Mouse (Mus musculus): ENCODE results near the gene Zbtb34. TPM values are rescaled to one million over a fixed set of nuclear protein-coding genes. Genes with fewer than 3 reads are reported as not detected.

Zbtb34 gene
- polyA plus RNA-seq, 1 experiment = 5.7 TPM

DNA sequence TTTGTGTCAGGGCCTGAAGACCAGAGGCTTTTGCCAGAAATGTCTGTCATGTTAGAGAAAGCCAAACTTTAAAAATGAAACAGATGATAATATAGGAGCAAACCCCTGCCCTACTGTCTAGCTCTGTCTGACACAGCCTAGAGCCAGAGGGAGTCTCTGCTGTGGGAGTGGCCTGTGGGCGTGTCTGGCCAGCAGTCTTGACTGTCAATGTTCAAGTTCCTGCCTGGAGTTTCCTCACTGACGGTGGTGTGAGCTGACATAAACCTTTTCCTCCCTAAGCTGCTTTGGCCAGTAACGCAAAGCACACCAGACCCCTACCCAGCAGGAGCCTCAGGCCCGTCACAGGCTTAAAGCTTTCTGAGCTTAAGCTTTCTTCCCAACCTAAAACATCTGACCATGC lies 21.0 kb upstream of the Zbtb34 start:
- no peak overlapping the region for H3K27ac ChIP-seq (ENCODE audit: control insufficient read depth, insufficient read depth, low read depth, low read length, poor library complexity)
- no peak overlapping the region for H3K4me3 ChIP-seq (replicated peaks; ENCODE audit: control insufficient read depth, low read depth, low read length)
- TF ChIP-seq POLR2A (IDR thresholded peaks at IDR 0.05; ENCODE audit: borderline replicate concordance, control insufficient read depth, low read depth, low read length) = no peak
- no peak for TF ChIP-seq CTCF (IDR thresholded peaks at IDR 0.05; ENCODE audit: control insufficient read depth, insufficient read depth, low read length)
- WGBS = 45% methylated on average over 4 of the region's 4 CpGs
- no peaks in the 10 kb centered on the region; the same call in 1 of the 2 replicates for H3K4me1 ChIP-seq (ENCODE audit: control insufficient read depth, insufficient read depth, low read length)

DNA sequence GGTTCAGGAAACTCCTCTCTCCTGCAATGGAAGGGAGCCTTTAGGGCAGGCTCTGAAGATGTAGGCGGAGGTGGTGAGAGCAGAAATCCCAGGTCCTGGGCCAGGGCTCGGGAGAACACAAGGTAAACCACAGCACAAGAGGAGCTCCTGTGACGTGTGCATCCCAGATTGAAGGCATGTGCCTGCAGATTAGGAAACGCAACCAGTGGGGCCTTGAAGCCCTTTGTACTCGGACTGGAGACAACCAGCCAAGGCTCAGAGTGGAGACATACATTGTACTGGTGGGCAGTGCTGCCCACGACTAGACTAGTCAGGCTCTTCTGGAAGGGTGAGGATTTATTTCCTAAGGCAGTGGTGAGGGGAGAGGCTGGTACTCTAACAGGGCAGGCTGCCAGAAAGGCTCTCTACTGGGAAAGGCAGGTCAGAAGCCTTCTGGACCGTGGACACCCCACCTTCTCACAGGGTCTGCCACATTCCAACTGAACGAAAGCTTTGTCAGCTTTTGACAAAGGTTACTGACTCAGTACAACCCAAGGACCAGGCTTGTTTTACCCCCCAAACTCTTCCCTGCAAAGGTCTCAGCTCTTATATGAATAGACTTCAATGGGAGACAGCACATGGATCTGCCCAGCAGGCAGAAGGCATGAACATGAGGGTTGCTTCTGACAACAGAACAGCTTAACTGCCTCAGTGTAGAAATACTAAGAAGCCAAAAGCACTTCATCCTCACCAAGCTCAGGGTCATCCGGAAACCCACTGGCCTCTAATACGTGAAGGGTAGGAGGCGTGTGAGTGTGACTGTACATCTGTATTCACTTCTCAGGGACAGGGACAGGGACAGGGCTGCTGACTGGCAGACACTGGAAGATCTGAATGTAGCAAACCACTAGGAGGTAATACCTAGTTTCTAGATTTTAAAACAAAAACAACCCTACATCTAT lies 20.2 kb upstream of the Zbtb34 start:
- no peak overlapping the region for H3K4me3 ChIP-seq (replicated peaks; ENCODE audit: control insufficient read depth, low read depth, low read length)
- 85% methylated on average over 11 of the region's 11 CpGs for WGBS
- TF ChIP-seq CTCF (IDR thresholded peaks at IDR 0.05; ENCODE audit: control insufficient read depth, insufficient read depth, low read length) = no peak
- no peak for TF ChIP-seq POLR2A (IDR thresholded peaks at IDR 0.05; ENCODE audit: borderline replicate concordance, control insufficient read depth, low read depth, low read length)
- H3K27ac ChIP-seq (ENCODE audit: control insufficient read depth, insufficient read depth, low read depth, low read length, poor library complexity) = no peak overlapping the region
- H3K4me1 ChIP-seq (ENCODE audit: control insufficient read depth, insufficient read depth, low read length) = no peaks in the 10 kb centered on the region; the same call in 1 of the 2 replicates

DNA sequence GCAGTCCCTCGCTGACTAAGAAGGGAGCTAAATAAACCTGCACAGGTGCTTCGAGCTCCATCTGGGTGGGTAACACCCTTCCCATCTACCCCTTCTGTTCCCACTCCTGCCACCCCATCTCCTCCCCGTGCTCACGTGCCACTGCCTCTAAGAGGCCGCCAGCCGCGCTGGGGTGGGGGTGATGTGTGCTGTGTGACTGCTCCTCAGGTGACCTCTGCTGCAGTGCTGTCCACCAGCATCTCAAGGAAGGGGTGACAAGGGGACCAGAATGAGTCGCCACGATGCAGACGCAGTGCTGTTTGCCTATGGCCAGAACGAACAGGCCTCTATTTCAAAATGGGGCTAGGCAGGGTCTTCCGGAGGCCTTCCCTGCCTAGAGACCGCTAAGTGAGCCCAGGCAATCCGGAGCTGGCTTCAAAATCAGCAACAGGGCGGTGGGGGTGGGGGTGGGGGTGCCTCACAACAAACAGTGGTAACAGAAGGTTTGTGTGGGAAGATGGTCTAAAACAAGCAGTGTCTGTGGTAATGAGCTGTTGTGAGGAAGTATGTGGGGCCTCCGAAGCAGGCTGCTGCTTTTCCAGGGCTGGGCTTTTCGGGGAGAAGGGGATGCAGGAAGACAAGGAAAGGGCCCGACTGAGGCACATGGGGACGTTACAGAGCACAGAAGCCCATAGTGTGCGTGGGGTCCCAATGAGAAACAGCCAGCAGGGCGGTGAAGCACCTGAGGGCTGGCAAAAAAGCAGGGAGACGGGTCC lies 18.2 kb upstream of the Zbtb34 start:
- 87% methylated on average over 22 of the region's 22 CpGs for WGBS
- H3K4me1 ChIP-seq (ENCODE audit: control insufficient read depth, insufficient read depth, low read length) = no peaks in the 10 kb centered on the region; the same call in 1 of the 2 replicates
- no peak overlapping the region for H3K4me3 ChIP-seq (replicated peaks; ENCODE audit: control insufficient read depth, low read depth, low read length)
- no peak overlapping the region for H3K27ac ChIP-seq (ENCODE audit: control insufficient read depth, insufficient read depth, low read depth, low read length, poor library complexity)
- no peak for TF ChIP-seq POLR2A (IDR thresholded peaks at IDR 0.05; ENCODE audit: borderline replicate concordance, control insufficient read depth, low read depth, low read length)
- TF ChIP-seq CTCF (IDR thresholded peaks at IDR 0.05; ENCODE audit: control insufficient read depth, insufficient read depth, low read length) = no peak

DNA sequence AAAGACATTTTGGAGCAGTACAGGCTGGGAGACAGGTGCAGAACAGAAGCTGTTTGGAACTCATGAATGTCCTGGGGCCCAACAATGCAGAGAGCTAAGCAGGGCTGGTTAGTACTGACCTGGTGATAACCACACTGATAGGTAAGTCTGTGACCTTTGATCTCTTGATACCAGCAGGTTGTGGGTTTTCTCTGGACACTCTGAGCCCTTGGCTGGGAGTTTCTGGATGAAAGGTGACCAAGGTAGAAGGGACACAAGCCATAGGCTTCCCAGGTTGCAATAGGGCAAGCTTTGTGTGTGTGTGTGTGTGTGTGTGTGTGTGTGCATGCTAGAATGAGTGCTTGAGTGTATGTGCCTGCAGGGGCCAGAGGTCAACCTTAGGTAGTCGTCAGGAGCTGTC lies 15.7 kb upstream of the Zbtb34 start:
- no peak overlapping the region for H3K4me3 ChIP-seq (replicated peaks; ENCODE audit: control insufficient read depth, low read depth, low read length)
- TF ChIP-seq CTCF (IDR thresholded peaks at IDR 0.05; ENCODE audit: control insufficient read depth, insufficient read depth, low read length) (no peak), POLR2A (IDR thresholded peaks at IDR 0.05; ENCODE audit: borderline replicate concordance, control insufficient read depth, low read depth, low read length) (no peak)
- H3K4me1 ChIP-seq (ENCODE audit: control insufficient read depth, insufficient read depth, low read length) = no peaks in the 10 kb centered on the region
- H3K27ac ChIP-seq (ENCODE audit: control insufficient read depth, insufficient read depth, low read depth, low read length, poor library complexity) = no peak overlapping the region
- WGBS = 65% methylated on average over 1 of the region's 1 CpGs

DNA sequence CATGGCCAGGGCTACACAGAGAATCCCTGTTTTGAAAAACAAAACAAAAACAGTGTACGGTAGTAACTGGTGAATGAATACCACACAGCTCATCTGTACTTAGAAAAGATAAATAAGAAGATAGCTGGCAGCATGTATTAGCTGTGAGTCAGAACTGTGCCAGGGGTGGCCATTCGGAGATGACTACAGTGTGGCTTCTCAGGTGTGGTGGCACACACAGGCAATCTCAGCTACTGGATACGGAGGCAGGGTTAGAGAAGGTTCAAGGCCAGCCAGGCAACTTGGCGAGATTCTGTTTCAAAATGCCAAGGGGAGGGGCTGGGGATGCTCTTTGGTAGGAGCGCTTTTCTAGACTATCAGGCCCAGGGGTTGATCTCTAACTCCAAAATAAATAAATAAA lies 14.6 kb upstream of the Zbtb34 start:
- H3K4me3 ChIP-seq (replicated peaks; ENCODE audit: control insufficient read depth, low read depth, low read length) = no peak overlapping the region
- TF ChIP-seq POLR2A (IDR thresholded peaks at IDR 0.05; ENCODE audit: borderline replicate concordance, control insufficient read depth, low read depth, low read length) = no peak
- TF ChIP-seq CTCF (IDR thresholded peaks at IDR 0.05; ENCODE audit: control insufficient read depth, insufficient read depth, low read length) = no peak
- no peak overlapping the region for H3K27ac ChIP-seq (ENCODE audit: control insufficient read depth, insufficient read depth, low read depth, low read length, poor library complexity)
- 86% methylated on average over 5 of the region's 5 CpGs for WGBS
- H3K4me1 ChIP-seq (ENCODE audit: control insufficient read depth, insufficient read depth, low read length) = no peaks in the 10 kb centered on the region

DNA sequence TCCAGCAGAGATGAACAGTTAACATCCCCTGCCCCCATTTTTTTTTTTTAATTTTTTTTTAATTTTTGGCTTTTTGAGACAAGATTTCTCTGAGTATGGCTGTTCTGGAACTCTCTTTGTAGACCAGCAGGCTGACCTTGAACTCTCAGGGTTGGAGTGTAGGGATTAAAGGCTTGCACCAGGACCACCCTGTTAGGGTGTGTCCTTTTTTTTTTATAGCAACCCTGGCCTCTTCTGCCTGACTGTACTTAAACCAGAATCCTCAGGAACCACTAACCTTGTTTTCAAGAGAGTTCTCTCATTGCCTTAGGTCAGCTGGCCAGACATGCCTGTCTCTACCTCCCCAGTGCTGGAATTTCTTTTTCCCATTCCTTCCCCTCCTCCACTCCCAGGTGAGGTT lies 13.7 kb upstream of the Zbtb34 start:
- Histone ChIP-seq H3K4me3 (replicated peaks; ENCODE audit: control insufficient read depth, low read depth, low read length) (no peak overlapping the region), H3K27ac (ENCODE audit: control insufficient read depth, insufficient read depth, low read depth, low read length, poor library complexity) (no peak overlapping the region), H3K4me1 (ENCODE audit: control insufficient read depth, insufficient read depth, low read length) (no peaks in the 10 kb centered on the region)
- TF ChIP-seq CTCF (IDR thresholded peaks at IDR 0.05; ENCODE audit: control insufficient read depth, insufficient read depth, low read length) = no peak
- no peak for TF ChIP-seq POLR2A (IDR thresholded peaks at IDR 0.05; ENCODE audit: borderline replicate concordance, control insufficient read depth, low read depth, low read length)

DNA sequence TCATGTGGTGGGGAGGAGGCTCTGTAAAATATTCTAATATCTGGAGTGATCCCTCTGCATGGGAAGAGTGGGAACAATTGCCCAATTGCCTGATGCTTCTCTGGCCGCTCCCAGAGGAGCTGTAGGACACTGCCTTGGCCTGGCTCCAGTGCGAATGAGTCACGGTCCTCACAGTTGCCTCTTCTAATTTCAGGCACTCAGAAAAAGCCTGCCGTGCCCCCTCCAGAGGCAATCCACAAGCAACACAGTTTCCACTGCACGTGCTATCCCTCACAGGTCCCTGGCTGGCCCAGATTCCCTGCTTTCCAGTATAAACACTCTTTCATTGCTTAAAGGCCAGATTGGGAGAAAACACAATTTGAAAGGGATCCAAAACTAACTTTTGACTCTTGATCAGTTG lies 13.2 kb upstream of the Zbtb34 start:
- H3K4me1 ChIP-seq (ENCODE audit: control insufficient read depth, insufficient read depth, low read length) = no peaks in the 10 kb centered on the region
- H3K4me3 ChIP-seq (replicated peaks; ENCODE audit: control insufficient read depth, low read depth, low read length) = no peak overlapping the region
- TF ChIP-seq CTCF (IDR thresholded peaks at IDR 0.05; ENCODE audit: control insufficient read depth, insufficient read depth, low read length) (no peak), POLR2A (IDR thresholded peaks at IDR 0.05; ENCODE audit: borderline replicate concordance, control insufficient read depth, low read depth, low read length) (no peak)
- WGBS = 80% methylated on average over 5 of the region's 5 CpGs
- H3K27ac ChIP-seq (ENCODE audit: control insufficient read depth, insufficient read depth, low read depth, low read length, poor library complexity) = no peak overlapping the region

DNA sequence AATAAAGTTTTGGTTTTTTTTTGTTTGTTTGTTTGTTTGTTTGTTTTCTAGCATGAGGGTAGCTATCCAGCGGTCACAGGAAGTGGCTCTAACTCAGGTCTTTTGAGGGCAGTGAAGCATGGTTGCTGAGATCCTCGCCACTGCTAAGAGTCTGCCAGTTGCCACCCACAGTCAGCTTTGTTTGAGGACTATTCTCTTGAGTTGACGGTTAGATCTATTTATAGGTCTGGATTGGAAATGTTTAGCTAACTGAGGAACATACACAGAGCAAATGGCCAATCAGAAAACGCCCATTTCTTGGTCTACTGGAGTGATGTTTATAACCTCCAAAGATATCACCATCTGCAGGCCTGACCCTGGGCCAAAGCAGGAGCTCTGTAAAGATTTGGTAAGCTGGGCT lies 11.6 kb upstream of the Zbtb34 start:
- Histone ChIP-seq H3K27ac (ENCODE audit: control insufficient read depth, insufficient read depth, low read depth, low read length, poor library complexity) (no peak overlapping the region), H3K4me3 (replicated peaks; ENCODE audit: control insufficient read depth, low read depth, low read length) (no peak overlapping the region), H3K4me1 (ENCODE audit: control insufficient read depth, insufficient read depth, low read length) (no peaks in the 10 kb centered on the region)
- WGBS = 55% methylated on average over 4 of the region's 4 CpGs
- no peak for TF ChIP-seq CTCF (IDR thresholded peaks at IDR 0.05; ENCODE audit: control insufficient read depth, insufficient read depth, low read length)
- no peak for TF ChIP-seq POLR2A (IDR thresholded peaks at IDR 0.05; ENCODE audit: borderline replicate concordance, control insufficient read depth, low read depth, low read length)

All from bone marrow, adult 2 months (tissue).